Mouse (Mus musculus): ENCODE measurements around the gene Herc1.

Herc1 gene

DNA sequence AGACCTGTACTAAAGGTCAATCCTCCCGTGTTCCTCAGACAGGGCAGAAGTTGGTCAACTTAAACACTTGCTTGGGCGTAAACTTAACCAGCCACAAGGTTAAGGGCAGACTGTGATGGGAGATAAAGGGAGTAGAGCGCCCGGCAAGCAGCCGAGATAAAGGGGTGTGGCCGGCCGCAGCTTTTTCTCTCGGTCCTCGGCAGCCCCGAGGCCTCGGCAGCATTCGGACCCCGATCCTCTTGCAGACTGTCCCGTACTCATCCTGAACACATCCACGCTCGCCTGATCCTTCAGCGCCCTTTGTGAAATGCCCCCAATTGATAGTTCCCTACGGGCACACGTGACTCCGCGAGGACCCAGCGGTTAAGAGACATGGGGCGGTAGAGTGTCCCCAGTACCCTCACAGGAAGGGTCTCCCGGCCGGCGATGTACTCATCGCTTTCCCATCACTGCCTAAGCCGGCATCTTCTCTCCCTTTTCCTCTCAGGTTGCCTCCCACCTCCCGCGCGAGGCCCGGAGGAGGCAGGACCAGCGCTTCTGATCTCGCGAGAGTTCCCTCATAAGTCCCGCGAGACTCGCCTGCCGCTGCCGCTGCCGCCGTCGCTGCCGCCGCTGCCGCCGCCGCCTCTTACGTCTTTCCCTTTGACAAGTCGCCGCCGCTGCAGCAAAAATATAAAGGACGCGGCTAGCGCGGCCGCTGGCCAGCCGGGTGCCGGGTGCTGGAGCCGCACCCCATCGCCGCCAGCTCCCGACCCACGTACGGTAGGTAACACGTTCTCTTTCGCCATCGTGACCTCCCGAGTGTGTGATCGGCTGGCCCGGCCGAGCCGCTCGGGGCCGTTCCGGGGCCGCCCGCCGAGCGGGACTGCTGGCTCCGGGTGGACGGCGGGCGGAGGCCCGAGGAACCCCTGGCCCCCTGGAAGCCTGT is at the start of gene Herc1:
TSS of gene Herc1 (plus strand) at position 591 of the 928 bp plus-strand sequence.
- DNase-seq: peak; percentile 97

DNA sequence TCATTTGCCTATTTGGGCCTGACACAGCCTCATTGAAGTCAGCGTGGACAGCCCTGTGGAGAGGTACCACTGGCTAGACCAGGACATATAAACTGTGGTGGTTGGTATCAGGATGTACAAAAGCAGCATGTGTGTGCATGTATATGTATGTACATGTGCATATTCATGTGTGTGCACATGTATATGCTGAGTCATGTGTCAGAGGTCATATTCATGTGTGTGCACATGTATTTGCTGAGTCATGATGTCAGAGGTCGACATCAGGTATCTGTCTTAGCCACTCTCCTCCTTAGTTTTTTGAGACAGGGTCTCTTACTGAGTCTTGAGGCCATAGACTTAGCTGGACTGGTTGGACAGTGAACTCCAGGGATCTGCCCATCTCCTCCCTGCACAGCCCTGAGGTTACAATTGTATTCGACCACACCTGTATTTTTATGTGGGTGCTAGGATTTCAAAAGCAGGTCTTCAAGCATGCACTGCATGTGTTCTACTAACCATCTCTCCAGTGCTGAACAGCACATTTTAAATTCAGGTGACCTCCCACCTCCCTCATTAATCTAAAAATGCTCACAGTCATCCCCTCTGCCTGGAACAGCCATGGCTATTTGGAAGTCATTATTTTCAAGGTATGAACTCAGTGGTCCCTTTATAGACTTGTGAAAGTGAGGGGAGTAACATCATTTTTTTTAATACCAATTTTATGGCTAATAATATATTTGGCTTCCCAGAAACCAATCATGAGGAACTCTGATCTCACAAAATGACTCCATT is 45.7 kb upstream of the Herc1 start:
- DNase-seq: no peak

DNA sequence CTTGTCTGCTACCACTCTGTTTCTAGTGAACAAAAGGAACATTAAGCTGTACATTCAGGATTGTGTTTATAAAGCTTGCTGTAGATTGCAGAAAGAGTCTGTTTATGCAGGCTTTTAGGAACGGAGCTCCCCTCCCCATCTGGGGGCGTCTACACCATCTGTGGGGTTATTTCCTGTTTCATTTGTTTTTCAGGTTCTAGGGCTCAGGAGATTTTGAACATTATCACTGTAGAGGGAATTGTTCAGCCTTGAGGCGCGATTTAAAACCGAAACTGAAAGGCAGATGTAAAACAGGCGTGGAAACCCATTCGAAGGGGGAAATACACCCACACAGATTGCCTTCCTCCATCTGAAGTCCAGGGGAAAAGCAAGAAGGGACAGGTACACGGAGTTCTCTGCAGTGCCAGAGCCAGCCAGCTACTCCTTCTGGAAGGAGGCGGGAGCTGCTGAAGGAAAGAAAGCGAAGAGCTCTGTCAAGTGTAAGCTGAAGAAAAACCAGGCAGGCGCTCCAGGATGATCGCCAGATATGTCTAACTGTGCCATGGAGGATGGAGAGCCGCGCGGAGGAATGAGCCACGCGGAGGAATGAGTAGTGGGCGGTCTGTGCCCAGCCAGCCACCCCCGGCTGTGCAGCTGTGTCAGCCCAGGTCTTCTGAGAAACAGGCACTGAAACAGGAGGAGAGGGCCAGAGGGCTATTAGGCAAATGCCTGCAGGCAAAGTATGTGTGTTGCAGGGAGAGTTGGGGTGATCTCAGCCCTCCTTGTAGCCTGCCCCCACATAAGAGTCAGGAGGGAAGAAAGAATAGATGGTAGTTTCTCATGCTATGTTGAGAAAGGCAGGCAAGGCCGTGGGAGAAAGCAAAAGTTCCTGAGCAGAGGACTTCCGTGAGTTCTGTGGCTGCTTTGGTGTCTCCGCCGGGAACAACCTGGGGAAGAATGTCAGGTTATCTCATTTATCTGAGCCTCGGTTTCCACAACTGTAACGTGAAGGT is 44.8 kb upstream of the Herc1 start:
- DNase-seq: peak; percentile 9

DNA sequence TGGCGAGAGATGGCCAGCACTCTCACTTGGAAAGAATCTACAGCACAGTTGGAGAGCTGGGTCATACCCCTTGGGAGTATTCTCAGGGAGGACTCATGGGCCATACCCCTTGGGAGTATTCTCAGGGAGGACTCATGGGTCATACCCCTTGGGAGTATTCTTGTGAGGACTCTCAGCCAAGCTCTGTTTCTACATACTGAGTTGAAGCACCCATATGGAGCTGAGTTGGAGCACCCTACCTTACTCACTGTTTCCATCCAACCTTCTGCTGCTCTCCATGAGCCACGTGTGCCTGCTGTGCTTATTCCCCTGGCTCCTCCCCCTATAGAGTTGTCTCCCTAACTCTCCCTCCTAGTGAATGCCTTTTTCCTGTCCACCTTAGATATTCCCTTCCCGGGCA is 43.8 kb upstream of the Herc1 start:
- DNase-seq: no peak

DNA sequence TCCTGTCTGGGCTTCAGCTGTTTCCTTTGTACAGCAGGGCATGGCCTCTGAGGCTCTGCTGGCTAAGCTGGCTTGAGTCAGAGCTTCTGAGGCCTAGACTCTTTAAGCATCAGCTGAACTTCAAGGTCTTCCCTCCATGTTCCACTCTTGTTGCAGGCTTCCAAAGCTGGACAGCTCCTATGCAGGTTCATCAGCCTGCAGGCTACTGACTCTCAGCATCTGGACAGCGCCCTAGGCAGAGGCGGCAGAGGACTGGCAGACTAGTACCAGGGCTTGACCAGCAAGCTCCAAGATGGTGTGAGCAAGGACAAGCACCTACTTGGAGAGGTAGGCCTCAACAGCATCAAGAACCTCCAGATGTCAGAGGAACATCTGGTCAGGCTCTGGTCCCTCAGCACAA is 42.9 kb upstream of the Herc1 start:
- DNase-seq: peak; percentile 65

DNA sequence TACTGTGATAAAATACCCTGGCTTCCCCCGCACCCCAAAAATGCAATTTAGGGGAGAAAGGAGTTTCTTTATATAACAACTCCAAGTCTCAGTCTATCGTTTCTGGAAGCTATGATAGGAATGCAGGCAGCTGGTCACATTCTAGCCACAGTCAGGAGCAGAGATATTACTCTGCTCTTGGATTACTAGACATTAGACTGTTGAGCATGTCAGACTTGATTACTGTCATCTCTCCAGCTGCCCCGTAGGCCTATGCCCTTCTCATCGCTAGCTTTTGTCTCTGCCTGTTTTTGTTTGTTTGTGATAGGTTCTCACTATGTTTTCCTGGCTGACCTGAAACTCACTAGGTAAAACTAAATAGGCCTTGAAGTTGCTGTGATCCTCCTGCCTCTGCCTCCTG is 41.5 kb upstream of the Herc1 start:
- no peak for DNase-seq

DNA sequence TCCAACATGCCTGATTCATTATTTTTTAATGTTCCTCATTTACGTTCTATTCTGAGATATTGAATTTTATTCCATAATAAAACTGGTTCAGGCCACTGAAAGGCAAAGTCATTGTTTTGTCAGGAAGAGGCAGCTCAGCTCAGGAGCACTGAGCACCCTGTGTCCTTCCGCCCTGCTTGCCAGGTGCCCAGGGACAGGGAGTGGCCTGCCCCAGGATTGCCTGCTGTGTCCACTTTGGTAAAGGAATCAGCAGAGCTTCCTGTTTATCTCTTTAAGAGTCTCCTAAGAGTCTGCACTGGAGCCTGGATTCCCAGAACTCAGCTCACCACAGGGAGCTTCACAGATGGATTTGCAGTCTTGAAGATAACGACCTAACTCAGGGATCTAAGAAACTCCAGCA is 38.8 kb upstream of the Herc1 start:
- DNase-seq: no peak

DNA sequence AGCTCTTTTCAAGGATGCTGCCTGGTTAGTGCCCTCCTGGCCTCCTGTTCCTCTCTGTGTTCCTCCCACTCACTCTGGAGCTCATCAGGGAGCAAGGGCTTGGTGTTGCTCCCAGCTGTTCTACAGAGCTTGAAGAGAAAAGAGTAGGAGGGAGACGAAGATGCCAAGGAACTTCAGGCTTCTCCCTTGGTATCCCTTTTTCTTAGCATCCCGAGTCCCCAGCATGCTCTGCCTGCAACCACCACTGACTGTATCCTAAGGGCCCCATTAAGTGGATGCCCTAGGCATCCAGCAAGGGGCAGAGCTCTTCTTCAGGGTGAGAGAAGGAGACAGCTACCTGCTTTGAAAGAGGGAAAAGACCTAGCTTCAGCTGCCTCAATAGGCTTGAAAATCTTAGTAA is 33.6 kb upstream of the Herc1 start:
- no peak for DNase-seq

DNA sequence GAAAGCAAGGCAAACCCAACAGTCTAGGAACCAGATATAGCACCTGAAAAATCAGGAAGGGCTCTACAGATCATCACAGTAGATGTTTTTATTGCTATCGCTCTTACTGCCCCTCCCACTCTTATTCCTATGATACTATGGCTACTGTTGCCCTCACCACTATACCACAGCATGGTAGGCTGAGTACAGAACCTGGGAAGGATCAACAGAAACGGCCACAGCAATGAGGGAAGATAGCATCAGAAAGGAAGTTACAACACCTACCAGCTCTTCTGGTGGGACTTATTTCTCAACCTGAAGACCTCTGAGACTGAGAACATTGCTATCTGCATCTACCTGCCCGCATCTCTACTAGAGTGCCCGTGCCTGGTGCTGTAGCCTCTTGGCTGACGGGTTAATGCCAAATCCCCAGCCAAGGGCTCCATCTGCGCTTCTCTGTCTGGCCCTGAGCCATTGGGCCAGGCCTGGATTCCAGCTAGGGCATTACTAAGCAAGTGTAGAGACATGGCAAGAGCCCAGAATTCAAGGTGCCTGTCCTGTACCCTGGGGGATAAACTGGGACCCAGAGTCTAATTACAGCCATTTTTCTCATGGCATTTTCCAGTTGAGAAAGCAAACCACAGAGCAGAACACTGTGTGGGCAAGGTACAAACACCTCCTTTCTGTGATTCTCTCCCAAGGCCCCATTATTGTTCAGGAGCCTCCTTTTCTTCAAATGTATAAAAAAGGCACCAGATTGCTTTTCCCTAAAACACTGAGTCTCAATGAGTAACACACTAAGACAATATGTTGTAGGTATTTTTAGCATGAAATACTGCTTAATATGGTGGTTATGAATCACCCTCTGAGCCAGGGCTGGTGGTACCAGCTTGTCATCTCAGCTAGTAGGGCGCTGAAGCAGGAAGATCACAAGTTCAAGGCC is 28.0 kb upstream of the Herc1 start:
- no peak for DNase-seq

DNA sequence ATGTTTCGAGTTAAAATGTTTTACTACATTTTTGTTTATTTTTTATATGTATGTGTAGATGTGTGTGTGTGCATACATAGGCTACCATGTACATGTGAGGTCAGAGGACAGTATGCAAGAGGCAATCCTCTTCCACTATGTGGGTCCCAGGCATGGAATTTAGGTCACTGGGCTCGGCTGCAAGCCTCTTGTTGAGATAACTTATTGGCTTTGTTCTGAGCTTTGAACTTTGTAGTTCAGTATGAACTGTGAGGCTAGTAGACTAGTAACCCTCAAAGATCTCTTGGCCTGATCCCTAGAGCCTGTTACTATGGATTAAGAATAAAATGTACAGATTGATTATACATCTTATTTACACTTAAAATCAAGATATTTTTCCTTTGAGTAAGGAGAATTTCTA is 23.4 kb upstream of the Herc1 start:
- no peak for DNase-seq

DNA sequence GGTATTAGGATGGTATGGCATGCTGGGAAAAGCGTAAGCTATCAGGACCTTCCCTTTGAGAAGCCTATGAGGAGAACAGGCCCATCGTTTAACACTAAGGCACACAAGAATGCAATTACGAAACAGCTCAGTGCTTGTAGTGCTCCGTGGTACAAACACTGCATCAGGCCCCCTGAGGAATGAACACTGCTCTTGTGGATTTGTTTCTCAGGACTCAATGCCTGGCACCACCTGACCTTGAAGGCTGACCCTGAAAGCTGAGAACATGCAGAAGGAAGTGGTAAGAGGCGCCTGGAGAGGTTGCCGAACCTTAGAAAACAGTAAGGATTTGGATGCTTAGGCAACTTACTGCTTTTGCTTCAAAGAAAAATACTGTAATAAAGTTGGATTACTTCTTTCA is 20.8 kb upstream of the Herc1 start:
- DNase-seq: no peak

DNA sequence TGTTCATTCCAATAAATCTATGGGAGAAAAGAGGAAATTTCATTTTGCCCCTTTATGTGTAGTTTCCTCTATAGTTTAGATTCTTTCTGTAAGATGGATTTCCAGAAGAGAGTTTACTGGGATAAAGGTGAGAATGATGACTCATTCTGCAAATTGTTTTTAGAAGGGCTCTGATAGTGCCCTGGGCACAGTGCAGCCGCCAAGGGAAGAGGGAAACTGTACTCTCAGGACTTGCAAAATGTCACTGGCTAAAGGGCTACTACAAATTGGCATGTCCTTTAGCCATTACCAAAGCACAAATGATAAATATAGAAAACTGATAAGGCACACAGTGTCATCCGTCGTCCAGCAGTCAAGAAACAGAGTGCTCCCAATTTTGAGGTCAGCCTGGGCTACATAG is 19.8 kb upstream of the Herc1 start:
- DNase-seq: no peak

DNA sequence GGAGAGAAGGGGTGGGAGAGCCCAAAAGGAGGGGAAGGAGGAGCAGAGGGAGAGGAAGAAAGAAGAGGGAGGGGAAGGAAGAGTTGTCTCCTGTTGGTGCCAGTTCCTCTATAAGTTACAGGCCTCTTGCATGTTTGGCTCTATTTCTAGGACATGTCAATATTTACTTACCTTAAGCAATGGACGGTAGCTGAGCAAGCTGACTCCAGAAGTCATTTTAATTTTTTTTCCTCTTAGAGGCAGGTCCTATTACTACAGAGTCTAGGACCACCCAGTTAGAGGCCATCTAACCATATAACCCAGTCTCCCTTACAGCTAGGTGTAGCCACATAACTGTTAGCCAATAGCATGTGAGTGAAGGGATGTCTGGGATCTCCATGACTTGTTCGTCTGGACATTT is 18.7 kb upstream of the Herc1 start:
- no peak for DNase-seq

DNA sequence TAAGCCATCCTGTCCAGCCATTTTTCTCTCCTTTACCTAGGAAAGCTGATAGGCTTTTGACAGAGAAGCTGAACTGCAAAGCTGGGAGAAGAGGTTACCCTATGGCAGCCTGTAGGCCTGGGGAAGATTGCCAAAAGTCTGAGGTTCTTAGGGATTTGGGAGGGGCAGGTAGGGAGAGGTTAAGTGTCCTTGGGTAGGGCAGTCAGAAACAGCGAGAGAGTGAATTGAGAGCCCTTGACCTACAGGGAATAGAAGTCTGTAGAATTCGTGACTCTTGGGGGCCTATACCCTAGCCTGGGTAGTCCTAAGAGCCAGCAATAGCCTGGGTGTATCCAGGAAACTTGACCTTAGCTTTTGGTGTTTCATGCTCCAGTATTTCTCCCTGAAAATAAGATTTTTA is 17.9 kb upstream of the Herc1 start:
- DNase-seq: no peak

DNA sequence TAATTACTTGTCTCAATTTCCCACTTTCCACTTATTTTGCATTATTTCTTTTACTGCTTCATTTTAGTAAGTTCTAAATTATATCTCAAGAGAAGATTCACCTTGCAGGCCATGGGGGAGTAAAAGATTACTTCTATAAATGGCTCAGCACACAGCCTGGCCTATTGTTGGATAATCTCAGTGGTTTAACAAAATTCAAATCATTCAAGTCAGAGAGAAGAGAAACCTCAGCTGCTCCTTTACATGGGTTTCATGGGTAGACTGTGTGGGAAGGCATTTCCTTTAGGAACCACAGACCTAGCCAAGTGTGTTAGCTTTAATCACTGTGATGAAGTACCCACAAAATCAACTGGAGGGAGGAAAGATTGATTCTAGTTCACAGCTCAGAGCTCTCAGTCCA is 13.0 kb upstream of the Herc1 start:
- DNase-seq: no peak

DNA sequence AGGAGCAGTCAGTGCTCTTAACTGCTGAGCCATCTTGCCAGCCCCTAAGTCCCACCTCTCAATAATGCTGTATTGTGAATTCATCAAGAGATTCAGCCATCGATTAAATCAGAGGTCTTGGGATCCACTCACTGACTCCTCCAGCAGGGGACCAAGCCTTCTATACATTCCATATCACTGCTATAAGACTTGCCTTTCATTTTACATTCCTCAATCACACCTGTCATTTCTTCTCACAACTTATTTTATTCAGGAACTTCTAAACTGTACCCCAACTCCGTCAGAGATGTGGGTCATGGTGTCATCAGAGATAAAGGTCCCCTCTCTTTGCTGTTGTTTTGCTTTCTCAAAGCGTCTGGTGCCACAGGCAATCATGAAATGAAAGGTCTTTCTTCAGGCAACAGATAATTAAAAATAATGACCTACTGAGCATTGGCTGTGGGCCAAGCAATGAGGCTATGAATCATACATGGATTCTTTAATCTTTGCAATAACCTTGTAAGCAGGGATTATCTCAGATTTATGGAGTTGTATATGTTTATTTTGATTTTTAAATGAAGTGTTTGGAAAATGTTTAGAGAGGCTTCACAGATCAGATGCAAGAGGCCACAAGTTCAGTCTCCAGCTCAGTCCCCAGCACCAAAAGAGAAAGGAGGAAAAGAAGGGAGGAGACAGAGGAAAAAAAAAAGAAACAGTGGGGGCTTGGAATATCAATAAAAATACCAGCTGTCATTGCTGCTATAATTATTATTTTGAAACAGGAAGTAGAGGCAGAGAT is 12.1 kb upstream of the Herc1 start:
- DNase-seq: no peak

DNA sequence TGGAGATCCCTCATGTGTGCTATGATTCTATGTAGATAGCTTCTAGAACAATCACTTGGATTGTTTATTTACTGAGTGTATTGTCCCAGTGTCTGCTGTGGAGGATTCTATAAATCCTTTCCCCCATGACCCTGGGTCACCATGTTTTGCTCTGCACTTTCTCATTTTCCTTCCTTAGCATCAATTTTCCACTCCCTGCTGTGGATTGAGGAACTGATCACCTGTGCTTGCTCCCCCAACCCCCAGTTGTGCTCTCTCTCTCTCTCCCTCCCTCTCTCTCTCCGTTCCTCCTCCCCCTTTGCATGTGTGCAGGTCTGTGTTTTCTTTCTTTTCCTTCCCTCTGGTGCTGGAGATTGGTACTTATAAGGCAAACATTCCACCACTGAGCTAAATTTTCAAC is 10.5 kb upstream of the Herc1 start:
- no peak for DNase-seq

DNA sequence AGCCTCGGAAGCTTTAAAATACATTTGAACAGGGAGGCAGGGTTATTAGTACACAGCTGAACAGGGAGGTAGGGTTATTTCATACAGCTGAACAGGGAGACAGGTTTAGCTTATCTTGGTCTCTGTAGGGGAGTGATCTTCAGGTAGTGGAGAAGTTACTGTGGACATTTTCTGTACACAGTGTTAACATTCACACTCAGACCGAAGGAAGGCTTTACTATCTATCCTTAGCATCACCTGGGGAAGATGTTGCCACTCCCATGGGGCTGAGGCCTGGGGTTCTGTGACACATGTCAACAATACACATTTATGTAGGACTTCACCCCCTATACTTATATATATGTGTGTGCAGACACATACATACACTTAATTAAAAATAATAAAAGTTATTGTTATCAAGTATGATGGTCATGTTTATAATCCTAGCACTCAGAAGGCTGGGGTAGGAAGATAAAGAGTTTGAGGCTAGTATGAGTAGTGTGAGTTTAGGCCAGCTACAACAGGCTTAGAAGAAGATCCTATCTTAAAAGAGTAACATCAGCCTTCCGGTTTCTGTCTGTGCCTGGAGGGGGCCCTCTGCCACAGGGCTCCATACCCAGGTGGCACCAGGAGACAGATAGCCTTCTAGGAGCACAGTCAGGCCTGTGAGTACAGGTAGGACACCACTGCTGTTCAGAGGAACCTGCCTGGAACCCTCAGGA is 9.7 kb upstream of the Herc1 start:
- DNase-seq: peak; percentile 15

DNA sequence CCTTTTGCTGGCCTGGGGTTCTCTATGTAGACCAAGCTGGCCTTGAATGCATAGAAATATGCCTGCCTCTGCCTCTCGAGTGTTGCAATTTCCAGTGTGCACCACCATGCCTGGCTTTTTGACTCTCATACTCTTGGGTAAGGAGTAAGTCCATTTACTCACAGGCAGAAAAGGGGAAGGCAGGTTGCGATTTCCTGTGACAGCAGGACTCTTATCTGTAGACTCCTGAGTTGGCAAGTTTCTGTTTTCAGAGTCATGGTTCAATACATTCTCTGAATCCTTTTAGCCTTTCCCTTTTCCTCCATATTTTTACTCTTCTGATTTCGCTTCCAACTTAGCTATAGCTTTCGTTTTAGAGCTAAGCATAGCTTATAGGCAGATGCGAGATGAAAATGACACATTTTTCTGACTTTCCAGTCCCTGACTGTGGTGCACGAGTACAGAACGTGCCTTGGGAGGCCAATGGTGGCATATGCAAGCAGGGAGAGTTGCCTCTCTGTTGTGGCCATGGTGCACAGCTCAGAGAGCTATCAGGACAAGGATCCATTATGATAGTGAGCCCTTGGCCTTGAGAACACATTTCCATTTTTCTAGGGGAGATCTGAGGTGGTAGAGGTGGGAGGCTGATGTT is 2.7 kb upstream of the Herc1 start:
- DNase-seq: peak; percentile 77

Measured in liver (tissue).